Mouse (Mus musculus): ENCODE data around the gene Ccnc.

- TF ChIP-seq CTCF (IDR thresholded peaks at IDR 0.05; ENCODE audit: low read depth, low read length): no peak
- TF ChIP-seq POLR2A (IDR thresholded peaks at IDR 0.05; ENCODE audit: borderline replicate concordance, low read depth, low read length): no peak
Observed at GRCm38 (mm10) chr4:21682421-21683150, 44.9 kb upstream of the Ccnc start.

Data from bone marrow macrophage, adult 2 months (primary cell).